Mouse (Mus musculus) gastrocnemius, adult 2 months (tissue): ENCODE measurements around the gene Ube4b. TPM values are rescaled to one million over a fixed set of nuclear protein-coding genes. Genes with fewer than 3 reads are reported as not detected.
A peak's percentile ranks its signal among the peaks of the same experiment; 100 is the strongest.

Experiments used
- DNase-seq: peaks from one replicate; pipeline ENCODE4 v3.0.0; 2022
- H3K27ac ChIP-seq: fragments of 200-600 bp; 2 replicates; pipeline ENCODE4 v1.8.1; 2022; ENCODE audit warnings: mild to moderate bottlenecking
- H3K4me3 ChIP-seq: fragments of 200-600 bp; 2 replicates; pipeline ENCODE4 v1.8.1; 2022; ENCODE audit warnings: mild to moderate bottlenecking, moderate library complexity
- CTCF ChIP-seq: fragments of 200-600 bp; IDR thresholded peaks from 2 replicates; pipeline ENCODE4 v1.8.1; 2022; ENCODE audit warnings: antibody characterized with exemption, mild to moderate bottlenecking, moderate library complexity
- intact Hi-C: fragments of 180-260 bp; cut with DNase I; formaldehyde crosslinking; loops from one replicate; pipeline ENCODE4 v1.15.1; 2025
- total RNA-seq, 2 experiments: library from RNA; stranded (reverse); gene quantifications; 2 replicates each; pipeline ENCODE4 v1.2.3; 2021

Gene Ube4b
- total RNA-seq, 2 experiments from 2014 or later = 31.1 to 35.9 TPM

DNA sequence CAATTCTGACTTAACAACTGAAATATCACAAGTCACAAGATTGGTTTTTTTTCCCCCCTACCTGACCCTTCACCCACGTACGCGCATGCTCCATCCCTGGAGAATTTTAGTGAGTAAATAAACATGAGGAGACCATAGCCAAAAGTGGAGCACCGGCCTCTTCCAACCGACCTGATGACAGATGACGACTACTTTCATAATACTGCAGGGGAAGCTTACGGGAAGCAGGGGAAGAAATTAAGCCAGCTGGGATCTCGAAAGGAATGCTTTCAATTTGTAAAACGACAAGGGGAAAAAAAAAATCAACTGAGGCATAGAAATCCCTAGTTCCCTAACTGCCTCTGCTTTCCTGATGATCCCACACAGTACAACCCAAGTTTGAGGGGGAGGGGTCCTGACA is 1.8 kb downstream of the Ube4b start:
- intact Hi-C loops = no loop called here
- TF ChIP-seq CTCF = no peak
- DNase-seq = no peak
- H3K27ac ChIP-seq = peak overlapping the region; percentile 99
- H3K4me3 ChIP-seq = peak overlapping the region; percentile 99

- intact Hi-C loops = no loop called here
- no peak for TF ChIP-seq CTCF
- H3K4me3 ChIP-seq = no peak overlapping the region
- peak overlapping the region; percentile 83 for H3K27ac ChIP-seq
- DNase-seq = no peak
Observed at GRCm38 (mm10) chr4:149417854-149418365, 8.6 kb downstream of the Ube4b start.

GRCm38 (mm10) chr4:149416986-149417385 is 9.6 kb downstream of the Ube4b start:
- Histone ChIP-seq H3K27ac (peak overlapping the region; percentile 83), H3K4me3 (no peak overlapping the region)
- intact Hi-C loops = no loop called here
- no peak for TF ChIP-seq CTCF
- DNase-seq = no peak

GRCm38 (mm10) chr4:149416417-149416816 is 10.1 kb downstream of the Ube4b start:
- no peak for DNase-seq
- Histone ChIP-seq H3K27ac (peak overlapping the region; percentile 83), H3K4me3 (peak overlapping the region; percentile 51)
- TF ChIP-seq CTCF = no peak
- intact Hi-C loops = no loop called here

DNA sequence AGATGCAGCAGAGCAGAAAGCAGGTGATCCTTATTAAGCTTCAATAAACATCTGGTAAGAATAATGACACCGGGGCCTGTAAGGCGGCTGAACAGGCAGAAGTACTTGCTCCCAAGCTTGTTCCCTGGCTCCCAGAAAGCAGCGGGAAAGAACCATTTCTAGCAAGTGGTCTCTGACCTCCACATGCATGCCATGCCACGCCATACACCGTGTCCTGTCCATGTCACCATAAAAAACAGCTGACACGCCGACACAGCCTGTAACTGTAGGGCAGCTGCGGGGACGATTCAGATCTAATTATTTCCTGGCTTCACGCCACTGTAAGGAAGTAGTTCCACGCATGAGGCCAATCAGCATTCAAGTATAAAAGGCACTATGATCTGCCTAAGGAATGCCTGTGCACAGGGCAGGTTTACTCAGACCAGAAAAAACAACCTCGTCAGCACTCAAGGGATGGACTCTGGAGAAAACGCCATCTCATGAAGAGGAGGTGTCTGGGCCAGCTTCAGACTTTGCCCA is 10.8 kb downstream of the Ube4b start:
- intact Hi-C loops = no loop called here
- peak overlapping the region; percentile 51 for H3K4me3 ChIP-seq
- TF ChIP-seq CTCF = no peak
- peak overlapping the region; percentile 83 for H3K27ac ChIP-seq
- DNase-seq = peak; percentile 54

GRCm38 (mm10) chr4:149414259-149414658 is 12.3 kb downstream of the Ube4b start:
- TF ChIP-seq CTCF = peak; percentile 38
- Histone ChIP-seq H3K4me3 (no peak overlapping the region), H3K27ac (peak overlapping the region; percentile 1; the same call in 1 of the 2 replicates)
- DNase-seq = no peak
- intact Hi-C loops = no loop called here

DNA sequence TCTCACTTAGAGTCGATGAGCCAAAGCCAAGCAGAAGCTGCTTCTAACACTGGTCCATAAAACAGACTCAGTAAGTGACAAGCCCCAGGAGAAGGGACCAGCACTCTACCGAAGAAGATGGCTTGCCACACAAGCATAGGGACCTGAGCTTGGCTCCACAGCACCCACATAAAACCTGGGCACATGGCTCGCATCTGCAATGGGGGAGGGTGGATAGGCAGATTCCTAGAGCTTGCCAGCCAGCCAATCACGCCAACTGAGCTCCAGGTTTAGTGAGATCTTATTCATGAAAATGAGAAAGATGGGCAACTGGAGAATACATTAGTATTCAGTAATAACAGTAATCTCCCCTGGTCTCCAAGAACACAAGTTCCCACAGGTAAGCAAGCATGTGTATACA is 16.8 kb downstream of the Ube4b start:
- Histone ChIP-seq H3K27ac (no peak overlapping the region), H3K4me3 (no peak overlapping the region)
- TF ChIP-seq CTCF = no peak
- no peak for DNase-seq
- intact Hi-C loops = no loop called here

- DNase-seq = no peak
- TF ChIP-seq CTCF = no peak
- no peak overlapping the region for H3K27ac ChIP-seq
- H3K4me3 ChIP-seq = no peak overlapping the region
- intact Hi-C loops = no loop called here
Observed at GRCm38 (mm10) chr4:149408331-149408730, 18.2 kb downstream of the Ube4b start.

DNA sequence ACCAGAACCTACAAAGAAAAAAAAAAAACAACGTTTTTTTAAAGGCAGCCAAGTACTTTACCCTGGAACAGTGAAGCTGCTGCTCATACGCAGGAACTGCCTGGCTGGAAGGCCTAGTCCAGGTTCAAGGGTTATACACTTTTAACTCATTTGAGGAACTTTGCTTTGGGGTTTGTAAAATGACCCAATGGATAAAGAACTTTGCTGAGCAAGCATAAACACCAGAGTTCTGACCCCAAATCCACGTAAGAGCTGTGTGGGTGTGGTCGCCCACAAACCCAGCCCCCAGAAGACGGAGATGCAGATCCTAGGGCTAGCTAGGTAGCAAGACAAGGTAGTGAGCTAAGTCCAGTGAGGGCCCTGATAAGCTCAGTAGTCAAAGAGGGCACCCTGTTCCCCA is 19.1 kb downstream of the Ube4b start:
- Histone ChIP-seq H3K27ac (no peak overlapping the region), H3K4me3 (no peak overlapping the region)
- DNase-seq = no peak
- intact Hi-C loops = no loop called here
- no peak for TF ChIP-seq CTCF

DNA sequence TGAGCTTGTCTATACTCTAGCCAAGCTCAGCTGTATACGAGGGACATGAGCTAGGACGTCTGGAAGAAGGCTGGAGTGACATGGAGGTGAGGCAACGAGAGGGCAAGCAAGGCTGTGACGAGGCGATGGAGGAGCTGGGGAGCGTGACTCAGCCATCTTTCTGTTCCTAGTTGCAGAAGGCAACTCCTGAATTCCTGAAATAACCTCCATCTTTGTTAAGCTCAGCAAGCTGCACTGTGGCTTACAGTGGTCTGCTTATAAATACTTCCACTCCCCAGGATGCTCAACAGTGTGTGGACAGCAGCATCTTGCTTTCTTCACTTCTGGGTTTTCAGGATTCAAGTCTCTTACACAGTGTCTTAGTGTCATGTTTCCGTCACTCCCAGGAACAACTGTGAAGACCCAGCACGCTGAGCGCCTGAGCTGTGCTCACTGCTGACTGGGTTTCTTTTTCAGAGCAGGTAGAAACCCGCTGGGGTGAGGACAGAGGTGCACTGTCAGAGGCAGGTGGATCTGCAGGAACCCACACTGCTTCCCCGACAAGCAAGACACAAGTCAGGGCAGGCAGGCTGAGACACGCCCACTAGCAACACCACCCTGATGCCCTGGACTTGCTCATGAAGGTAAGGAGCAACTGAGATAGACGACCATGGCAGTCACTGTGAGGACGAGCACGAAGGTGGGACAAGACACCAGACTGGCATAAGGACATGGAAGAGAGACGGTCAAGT is 20.7 kb downstream of the Ube4b start:
- H3K27ac ChIP-seq = peak overlapping the region; percentile 25
- TF ChIP-seq CTCF = no peak
- no peak overlapping the region for H3K4me3 ChIP-seq
- intact Hi-C loops = no loop called here
- no peak for DNase-seq

- no peak for TF ChIP-seq CTCF
- intact Hi-C loops = no loop called here
- Histone ChIP-seq H3K27ac (no peak overlapping the region), H3K4me3 (no peak overlapping the region)
- DNase-seq = no peak
Observed at GRCm38 (mm10) chr4:149404640-149405465, 21.7 kb downstream of the Ube4b start.

- H3K4me3 ChIP-seq = no peak overlapping the region
- intact Hi-C loops = no loop called here
- no peak for DNase-seq
- peak overlapping the region; percentile 54; the same call in 1 of the 2 replicates for H3K27ac ChIP-seq
- TF ChIP-seq CTCF = no peak
Observed at GRCm38 (mm10) chr4:149403037-149403436, 23.5 kb downstream of the Ube4b start.

DNA sequence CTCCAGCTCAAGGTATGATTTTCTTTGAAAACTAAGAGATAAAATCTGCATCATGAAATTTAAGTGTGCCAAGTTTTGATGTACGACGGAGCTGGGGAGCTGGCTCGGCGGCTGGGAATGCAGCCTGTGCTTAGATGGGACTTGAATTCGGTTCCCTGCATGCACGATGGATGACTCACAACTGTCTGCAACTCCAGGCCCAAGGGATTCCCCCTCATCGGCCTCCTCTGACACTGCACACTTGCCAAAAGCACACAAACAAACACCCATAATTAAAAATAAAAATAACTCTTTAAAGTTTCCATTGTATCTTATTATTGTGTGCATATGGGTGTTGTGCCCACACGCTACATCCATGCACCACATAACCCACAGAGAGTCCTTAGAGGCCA is 25.0 kb downstream of the Ube4b start:
- H3K4me3 ChIP-seq = no peak overlapping the region; the same call in 1 of the 2 replicates
- TF ChIP-seq CTCF = no peak
- H3K27ac ChIP-seq = peak overlapping the region; percentile 62
- intact Hi-C loops = no loop called here
- peak; percentile 60 for DNase-seq
